Mouse (Mus musculus): ENCODE measurements around the gene Vmn1r218.
"Not testable (repeated sequence)": the region's sequence is repeated elsewhere in the genome, so short reads cannot be mapped to it uniquely, and the experiment has no call there.

The Vmn1r218 gene

GRCm38 (mm10) chr13:23133099-23133498 is at the start of gene Vmn1r218:
TSS of gene Vmn1r218 (plus strand) at chr13:23133155.
- no peak for DNase-seq

- DNase-seq = no peak
Observed at GRCm38 (mm10) chr13:23094386-23094785, 38.6 kb upstream of the Vmn1r218 start.

GRCm38 (mm10) chr13:23118126-23118525 is 14.8 kb upstream of the Vmn1r218 start, which contains the start of gene Vmn1r217:
TSS of gene Vmn1r217 (minus strand) at chr13:23118226.
- not testable (repeated sequence) for DNase-seq

GRCm38 (mm10) chr13:23120611-23121010 is 12.3 kb upstream of the Vmn1r218 start:
- DNase-seq = no peak

- DNase-seq = no peak
Observed at GRCm38 (mm10) chr13:23133501-23133900, 546 bp downstream of the Vmn1r218 start.

GRCm38 (mm10) chr13:23138880-23139279 is 5.9 kb downstream of the Vmn1r218 start:
- no peak for DNase-seq

GRCm38 (mm10) chr13:23157848-23158247 is 24.9 kb downstream of the Vmn1r218 start:
- peak; percentile 34 for DNase-seq

GRCm38 (mm10) chr13:23159012-23159411 is 26.1 kb downstream of the Vmn1r218 start, which contains the start of gene Vmn1r219:
TSS of gene Vmn1r219 (plus strand) at chr13:23159312.
- no peak for DNase-seq

GRCm38 (mm10) chr13:23166471-23166870 is 33.5 kb downstream of the Vmn1r218 start:
- DNase-seq = not testable (repeated sequence)

- no peak for DNase-seq
Observed at GRCm38 (mm10) chr13:23187875-23188274, 54.9 kb downstream of the Vmn1r218 start, which contains the start of gene Vmn1r220. TSS of gene Vmn1r220 (minus strand) at chr13:23187975.
